Mouse (Mus musculus): ENCODE data around the gene Slc22a15.

GRCm38 (mm10) chr3:101854075-101854474 lies 70.2 kb downstream of the Slc22a15 start:
- TF ChIP-seq CTCF (IDR thresholded peaks at IDR 0.05) (no peak), EP300 (IDR thresholded peaks at IDR 0.05) (no peak)
